Mouse (Mus musculus) c-Kit-positive CD71-negative TER-119-negative erythroid progenitor cells, embryonic 14.5 days (primary cell): ENCODE measurements around the gene Pde12.

Experiments
- DNase-seq: peaks from one replicate; pipeline ENCODE4 v3.0.0-alpha.2; 2013; ENCODE audit warnings: low read depth

Gene Pde12

GRCm38 (mm10) chr14:26643006-26643624 is 26.6 kb downstream of the Pde12 start:
- DNase-seq = no peak

GRCm38 (mm10) chr14:26639961-26640360 is 29.7 kb downstream of the Pde12 start:
- DNase-seq = no peak

GRCm38 (mm10) chr14:26639251-26639650 is 30.4 kb downstream of the Pde12 start:
- no peak for DNase-seq

GRCm38 (mm10) chr14:26638708-26639084 is 31.0 kb downstream of the Pde12 start:
- DNase-seq = peak; percentile 34

GRCm38 (mm10) chr14:26637851-26638707 is 31.6 kb downstream of the Pde12 start, which contains the start of gene Arf4:
Gene Arf4 (plus strand): TSS chr14:26638074.
- DNase-seq = peak; percentile 90

GRCm38 (mm10) chr14:26637025-26637850 is 32.4 kb downstream of the Pde12 start:
- no peak for DNase-seq

- no peak for DNase-seq
Observed at GRCm38 (mm10) chr14:26626605-26627140, 43.0 kb downstream of the Pde12 start.

GRCm38 (mm10) chr14:26625301-26625700 is 44.4 kb downstream of the Pde12 start:
- no peak for DNase-seq

- no peak for DNase-seq
Observed at GRCm38 (mm10) chr14:26610689-26611088, 59.0 kb downstream of the Pde12 start.
